Mouse (Mus musculus): ENCODE results near the gene Snx13.

DNA sequence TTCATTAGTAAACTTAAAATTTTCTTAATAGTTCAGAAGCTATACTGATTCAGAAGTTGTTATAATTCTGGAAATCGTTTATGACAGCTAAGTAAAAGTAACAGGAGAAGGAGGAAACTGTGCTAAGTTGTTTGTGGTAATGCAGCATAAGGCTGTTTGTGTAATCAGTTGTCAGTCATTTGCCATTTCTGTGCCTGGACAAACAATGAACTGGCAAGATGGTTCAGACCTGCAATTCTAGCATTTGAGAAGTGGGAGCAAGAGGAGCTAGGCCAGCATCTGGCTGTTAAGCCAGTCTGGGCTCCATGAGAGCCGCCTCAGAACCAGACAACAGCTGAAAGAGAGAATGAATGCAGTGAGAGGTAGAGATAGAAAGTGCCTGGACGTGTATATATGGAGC, 3.5 kb downstream of the Snx13 start:
- TF ChIP-seq CTCF (IDR thresholded peaks at IDR 0.05; ENCODE audit: low read depth, low read length) (no peak), POLR2A (IDR thresholded peaks at IDR 0.05; ENCODE audit: insufficient read depth, low read length) (no peak), EP300 (IDR thresholded peaks at IDR 0.05; ENCODE audit: insufficient read depth, low read depth, low read length) (no peak)

All from ES-Bruce4 (cell line).